Mouse (Mus musculus): ENCODE measurements around the gene Vmn2r85. TPM values are rescaled to one million over a fixed set of nuclear protein-coding genes. Genes with fewer than 3 reads are reported as not detected.
"Not testable (repeated sequence)": the region's sequence is repeated elsewhere in the genome, so short reads cannot be mapped to it uniquely, and the experiment has no call there.

Gene Vmn2r85
- not detected in 2 replicates for polyA plus RNA-seq (2016; fragmentation: Nextera tagmentation; extraction: Ambion mirVana)

DNA sequence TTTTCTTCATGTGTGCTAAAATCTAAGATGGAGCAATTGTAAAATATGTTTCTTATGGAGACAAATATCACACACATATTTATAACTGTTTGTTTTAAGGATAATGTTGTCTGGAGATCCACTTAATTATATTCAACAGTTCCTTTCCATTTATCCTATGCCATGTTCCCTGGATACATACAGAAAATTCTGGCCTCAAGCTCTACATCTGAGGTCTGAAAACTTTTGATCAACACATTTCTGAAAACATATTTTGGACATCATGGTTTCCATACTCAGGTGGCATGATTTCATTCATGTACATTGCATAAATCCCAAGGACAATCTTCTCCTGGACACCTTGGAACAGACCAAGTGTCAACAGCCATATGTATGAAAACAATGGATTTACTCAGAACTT, at the start of gene Vmn2r85:
Gene Vmn2r85 (minus strand): TSS at position 101 of the 400 bp plus-strand sequence.
- H3K4me2 ChIP-seq (replicated peaks); H3K4me1 ChIP-seq; H3K9ac ChIP-seq; H3K27me3 ChIP-seq; H3K36me3 ChIP-seq; H3K9me3 ChIP-seq (replicated peaks); H3K4me3 ChIP-seq; ATAC-seq (ENCODE audit: low FRiP score); H3K27ac ChIP-seq: not testable (repeated sequence)

DNA sequence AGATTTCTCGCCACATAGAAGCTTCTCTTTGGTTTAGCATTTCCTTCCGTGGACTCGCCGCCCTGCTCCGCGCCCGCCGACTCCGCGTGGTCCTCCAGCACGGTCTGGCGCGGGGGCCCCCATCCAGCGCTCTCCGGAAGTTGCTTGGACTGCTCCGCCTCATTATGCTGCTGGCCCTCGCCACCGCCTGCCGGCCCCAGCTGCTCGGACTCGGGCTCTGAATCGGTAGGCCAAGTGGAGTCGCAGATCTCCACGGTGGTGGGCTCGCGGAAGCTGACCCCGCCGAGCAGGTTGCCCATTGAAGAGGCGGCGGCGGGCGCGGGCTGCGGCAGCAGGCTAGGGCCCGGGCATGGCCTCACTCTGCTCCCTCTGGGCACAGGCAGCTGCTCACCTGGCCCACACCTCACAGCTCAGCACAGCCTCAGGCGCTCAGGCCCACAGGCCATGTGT, 40.8 kb upstream of the Vmn2r85 start:
- no peaks in the 10 kb centered on the region for H3K4me1 ChIP-seq
- peak overlapping the region; percentile 66 for H3K9ac ChIP-seq
- ATAC-seq (ENCODE audit: low FRiP score), result peak; percentile 99
- H3K27ac ChIP-seq, result no peak overlapping the region
- peak overlapping the region; percentile 47 for H3K4me3 ChIP-seq
- H3K36me3 ChIP-seq, result no peaks in the 10 kb centered on the region
- H3K27me3 ChIP-seq, result no peaks in the 10 kb centered on the region
- peak overlapping the region; percentile 76 for H3K4me2 ChIP-seq (replicated peaks)
- 6% methylated on average over 36 of the region's 36 CpGs for WGBS
- H3K9me3 ChIP-seq (replicated peaks), result no peaks in the 10 kb centered on the region

GRCm38 (mm10) chr10:130455950-130456349, 26.4 kb upstream of the Vmn2r85 start, which contains the start of gene Vmn2r86:
Vmn2r86 (minus strand) TSS chr10:130456050.
- not testable (repeated sequence) for H3K27ac ChIP-seq; H3K9me3 ChIP-seq (replicated peaks); H3K4me2 ChIP-seq (replicated peaks); H3K4me1 ChIP-seq; ATAC-seq (ENCODE audit: low FRiP score); H3K36me3 ChIP-seq; H3K9ac ChIP-seq; H3K27me3 ChIP-seq; H3K4me3 ChIP-seq
- WGBS, result 86% methylated on average over 1 of the region's 1 CpGs

DNA sequence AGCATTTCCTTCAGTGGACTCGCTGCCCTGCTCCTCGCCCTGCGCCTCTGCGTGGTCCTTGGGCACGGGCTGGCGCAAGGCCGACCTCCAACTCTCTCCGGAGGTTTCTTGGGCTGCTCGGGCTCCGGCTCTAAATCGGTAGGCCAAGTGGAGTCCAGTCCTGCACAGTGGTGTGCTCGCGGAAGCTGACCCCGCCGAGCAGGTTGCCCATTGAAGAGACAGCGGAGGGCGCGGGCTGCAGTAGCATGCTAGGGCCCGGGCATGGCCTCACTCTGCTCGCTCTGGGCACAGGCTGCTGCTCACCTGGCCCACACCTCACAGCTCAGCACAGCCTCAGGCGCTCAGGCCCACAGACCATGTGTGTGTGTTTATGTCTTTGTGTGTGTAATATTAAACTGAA, 15.3 kb upstream of the Vmn2r85 start:
- ATAC-seq (ENCODE audit: low FRiP score), result no peak
- no peak overlapping the region for H3K9ac ChIP-seq
- H3K27ac ChIP-seq, result no peak overlapping the region
- H3K9me3 ChIP-seq (replicated peaks), result no peaks in the 10 kb centered on the region
- H3K4me3 ChIP-seq, result no peak overlapping the region
- H3K27me3 ChIP-seq, result no peaks in the 10 kb centered on the region
- no peak overlapping the region for H3K4me2 ChIP-seq (replicated peaks)
- WGBS, result 90% methylated on average over 21 of the region's 21 CpGs
- H3K36me3 ChIP-seq, result no peaks in the 10 kb centered on the region
- no peaks in the 10 kb centered on the region for H3K4me1 ChIP-seq

- not testable (repeated sequence) for H3K4me2 ChIP-seq (replicated peaks); ATAC-seq (ENCODE audit: low FRiP score); H3K9me3 ChIP-seq (replicated peaks); H3K4me3 ChIP-seq; H3K4me1 ChIP-seq; H3K27me3 ChIP-seq; H3K9ac ChIP-seq; H3K27ac ChIP-seq; H3K36me3 ChIP-seq
- WGBS, result 85% methylated on average over 11 of the region's 11 CpGs
These were observed 4.8 kb upstream of the Vmn2r85 start for GRCm38 (mm10) chr10:130434185-130434898.

DNA sequence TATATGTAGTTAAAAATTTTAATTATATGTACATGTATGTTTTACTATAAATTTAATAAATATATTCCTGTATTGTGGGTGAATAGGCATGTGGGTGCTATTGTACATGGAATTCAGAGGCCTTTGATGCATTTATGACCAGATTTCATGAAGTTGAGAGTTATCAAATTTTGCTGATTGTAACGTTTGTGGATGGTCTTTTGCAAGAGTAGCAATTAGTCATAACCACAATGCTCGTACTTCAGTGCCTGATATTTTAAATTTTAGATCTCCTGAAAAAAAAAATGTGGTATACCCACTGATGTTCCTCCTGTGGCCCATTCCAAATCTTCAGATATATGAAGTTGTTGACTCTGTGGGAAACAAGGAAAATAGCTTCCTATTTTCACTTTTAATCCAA, 7.1 kb downstream of the Vmn2r85 start:
- H3K27me3 ChIP-seq; H3K4me2 ChIP-seq (replicated peaks); H3K9ac ChIP-seq; H3K27ac ChIP-seq; ATAC-seq (ENCODE audit: low FRiP score); H3K4me1 ChIP-seq; H3K36me3 ChIP-seq; H3K4me3 ChIP-seq; H3K9me3 ChIP-seq (replicated peaks): not testable (repeated sequence)
- WGBS, result 84% methylated on average over 2 of the region's 2 CpGs

- WGBS, result 80% methylated on average over 3 of the region's 3 CpGs
- Histone ChIP-seq H3K9ac (no peak overlapping the region), H3K27me3 (no peaks in the 10 kb centered on the region), H3K27ac (no peak overlapping the region), H3K36me3 (no peaks in the 10 kb centered on the region), H3K4me3 (no peak overlapping the region), H3K4me2 (replicated peaks) (no peak overlapping the region), H3K4me1 (no peaks in the 10 kb centered on the region), H3K9me3 (replicated peaks) (no peaks in the 10 kb centered on the region)
- ATAC-seq (ENCODE audit: low FRiP score), result no peak
These were observed 9.1 kb downstream of the Vmn2r85 start for GRCm38 (mm10) chr10:130420401-130420800.

DNA sequence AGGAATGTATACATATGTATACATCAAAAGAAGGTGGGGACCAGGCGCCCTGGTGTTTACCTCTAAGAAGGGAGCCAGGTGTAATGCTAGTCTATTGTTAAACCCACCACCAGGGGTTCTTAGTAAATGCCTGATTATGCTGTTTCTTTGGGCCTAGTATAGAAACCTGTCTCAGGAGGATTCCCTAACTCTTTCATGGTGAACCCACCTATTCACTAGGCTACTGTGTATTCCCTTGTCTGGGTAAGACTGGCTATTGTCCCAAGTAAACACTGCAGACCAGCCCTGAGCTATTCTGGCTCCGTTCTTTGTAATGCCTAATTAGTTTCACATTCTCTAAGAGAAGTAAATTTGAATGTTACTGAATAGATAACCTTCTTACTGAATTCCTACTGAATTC, 9.5 kb downstream of the Vmn2r85 start:
- H3K36me3 ChIP-seq; H3K4me3 ChIP-seq; ATAC-seq (ENCODE audit: low FRiP score); H3K9me3 ChIP-seq (replicated peaks); H3K27ac ChIP-seq; H3K4me1 ChIP-seq; H3K9ac ChIP-seq; H3K27me3 ChIP-seq; H3K4me2 ChIP-seq (replicated peaks): not testable (repeated sequence)
- 44% methylated on average over 2 of the region's 2 CpGs for WGBS

GRCm38 (mm10) chr10:130416352-130416751, 13.2 kb downstream of the Vmn2r85 start:
- H3K9me3 ChIP-seq (replicated peaks); H3K4me3 ChIP-seq; H3K4me2 ChIP-seq (replicated peaks); H3K9ac ChIP-seq; H3K36me3 ChIP-seq; H3K27me3 ChIP-seq; ATAC-seq (ENCODE audit: low FRiP score); H3K4me1 ChIP-seq; H3K27ac ChIP-seq: not testable (repeated sequence)

DNA sequence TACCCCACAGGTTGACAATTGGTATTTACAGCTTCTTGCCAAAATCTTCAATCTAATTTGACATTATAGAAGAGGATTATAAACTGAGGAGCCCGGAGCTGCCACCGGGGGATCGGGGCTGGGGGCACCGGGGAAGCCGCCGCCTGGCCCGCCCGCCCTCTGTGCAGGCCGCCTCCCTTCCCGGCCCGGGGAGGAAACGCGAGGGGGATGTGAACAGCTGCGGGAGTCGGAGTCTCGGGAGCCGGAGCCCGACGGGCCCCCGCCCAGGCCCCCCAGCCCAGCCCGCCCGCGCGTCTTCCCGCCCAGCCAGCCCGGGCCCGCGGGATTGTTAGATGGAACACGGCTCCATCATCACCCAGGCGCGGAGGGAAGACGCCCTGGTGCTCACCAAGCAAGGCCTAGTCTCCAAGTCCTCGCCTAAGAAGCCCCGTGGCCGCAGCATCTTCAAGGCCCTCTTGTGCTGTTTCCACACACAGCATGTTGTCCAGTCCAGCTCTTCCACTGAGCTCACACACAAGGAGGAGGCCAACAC, 17.3 kb downstream of the Vmn2r85 start:
- H3K27ac ChIP-seq; H3K4me2 ChIP-seq (replicated peaks); H3K36me3 ChIP-seq; H3K9me3 ChIP-seq (replicated peaks); H3K9ac ChIP-seq; H3K4me3 ChIP-seq; H3K4me1 ChIP-seq; H3K27me3 ChIP-seq: not testable (repeated sequence)
- ATAC-seq (ENCODE audit: low FRiP score), result peak; percentile 50; the same call in 1 of the 2 replicates
- WGBS, result 70% methylated on average over 23 of the region's 35 CpGs

DNA sequence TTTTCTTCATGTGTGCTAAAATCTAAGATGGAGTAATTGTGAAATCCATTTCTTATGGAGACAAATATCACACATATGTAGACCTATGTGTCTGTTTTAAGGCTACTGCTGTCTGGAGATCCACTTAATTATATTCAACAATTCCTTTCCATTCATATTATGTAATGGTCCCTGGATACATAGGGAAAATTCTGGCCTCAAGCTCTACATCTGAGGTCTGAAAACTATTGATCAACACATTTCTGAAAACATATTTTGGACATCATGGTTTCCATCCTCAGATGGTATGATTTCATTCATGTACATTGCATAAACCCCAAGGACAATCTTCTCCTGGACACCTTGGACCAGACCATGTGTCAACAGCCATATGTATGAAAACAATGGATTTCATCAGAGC, 35.3 kb downstream of the Vmn2r85 start, which contains the start of gene Vmn2r84:
Gene Vmn2r84 (minus strand): TSS at position 101 of the 400 bp plus-strand sequence.
- H3K9me3 ChIP-seq (replicated peaks), result no peaks in the 10 kb centered on the region
- no peak for ATAC-seq (ENCODE audit: low FRiP score)
- no peak within 1 kb of the TSS for H3K4me3 ChIP-seq
- no peak within 1 kb of the TSS for H3K27ac ChIP-seq
- no peak within 1 kb of the TSS for H3K9ac ChIP-seq
- no peaks in the 10 kb centered on the region for H3K36me3 ChIP-seq
- no peaks in the 10 kb centered on the region for H3K27me3 ChIP-seq
- no peak within 1 kb of the TSS for H3K4me2 ChIP-seq (replicated peaks)
- no peaks in the 10 kb centered on the region for H3K4me1 ChIP-seq

DNA sequence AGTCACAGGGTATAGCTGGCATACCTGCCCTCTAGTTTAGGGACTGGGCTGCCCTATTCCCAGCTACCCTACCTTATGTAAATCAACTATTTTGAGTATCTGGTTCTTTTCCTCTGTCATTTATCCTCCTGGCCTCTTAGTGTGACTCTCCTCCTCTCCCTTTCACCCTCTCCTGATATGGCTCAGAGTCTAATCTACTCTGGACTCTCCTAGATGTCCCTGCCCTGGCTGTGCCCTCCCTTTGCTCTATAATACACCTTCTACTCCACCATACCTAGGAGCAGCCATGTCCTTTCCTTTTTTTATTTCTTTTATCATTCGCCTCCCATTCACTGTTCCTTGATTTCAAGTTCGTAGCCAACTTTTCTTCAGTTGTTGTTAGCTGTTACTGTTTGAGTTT, 54.4 kb downstream of the Vmn2r85 start:
- Histone ChIP-seq H3K36me3 (no peaks in the 10 kb centered on the region), H3K27ac (no peak overlapping the region), H3K4me3 (no peak overlapping the region), H3K9me3 (replicated peaks) (no peaks in the 10 kb centered on the region), H3K27me3 (no peaks in the 10 kb centered on the region), H3K4me1 (no peaks in the 10 kb centered on the region), H3K4me2 (replicated peaks) (no peak overlapping the region), H3K9ac (no peak overlapping the region)
- ATAC-seq (ENCODE audit: low FRiP score), result no peak
- 90% methylated on average over 2 of the region's 2 CpGs for WGBS

DNA sequence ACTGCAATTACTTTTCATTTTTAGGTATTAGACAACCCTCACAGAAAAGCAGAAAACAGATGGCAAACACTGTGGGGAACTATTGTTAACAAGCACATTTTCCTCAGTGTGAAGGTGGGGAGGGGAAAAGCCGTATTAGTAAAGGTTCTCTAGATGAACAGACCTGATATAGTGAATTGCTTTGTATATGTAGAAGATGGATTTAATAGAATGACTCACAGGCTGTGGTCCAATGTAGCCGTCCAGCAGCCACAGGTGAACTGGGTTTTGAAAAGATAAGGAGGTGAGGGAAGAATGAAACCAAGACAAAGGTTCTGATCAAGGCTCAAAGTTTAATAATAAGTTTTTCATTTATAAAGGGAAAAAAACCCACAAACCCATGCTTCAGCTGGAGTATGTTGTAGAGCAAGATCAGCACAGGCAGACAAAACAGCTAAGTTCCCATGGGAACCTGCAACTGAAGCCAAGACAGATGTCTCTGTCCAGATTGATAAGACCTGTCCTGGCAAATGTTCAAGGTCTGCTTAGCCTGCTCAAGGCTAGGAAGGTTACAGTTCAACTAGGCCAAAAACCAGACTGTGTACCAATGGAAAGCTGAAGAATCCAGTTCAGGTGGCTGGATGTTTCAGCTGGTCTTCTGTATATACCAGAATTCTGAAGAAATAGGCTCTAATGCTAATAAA, 56.9 kb downstream of the Vmn2r85 start:
- no peaks in the 10 kb centered on the region for H3K4me1 ChIP-seq
- no peaks in the 10 kb centered on the region for H3K36me3 ChIP-seq
- 82% methylated on average over 2 of the region's 2 CpGs for WGBS
- H3K9me3 ChIP-seq (replicated peaks), result no peaks in the 10 kb centered on the region
- no peak overlapping the region for H3K27ac ChIP-seq
- no peak overlapping the region for H3K9ac ChIP-seq
- ATAC-seq (ENCODE audit: low FRiP score), result no peak
- no peaks in the 10 kb centered on the region for H3K27me3 ChIP-seq
- H3K4me3 ChIP-seq, result no peak overlapping the region
- no peak overlapping the region for H3K4me2 ChIP-seq (replicated peaks)

Measured in hindbrain, embryonic 12.5 days (tissue).